Mouse (Mus musculus) T-cell, adult 2 months (primary cell): ENCODE measurements around the gene Gm27021.

Source experiments
- DNase-seq: peaks from one replicate; pipeline ENCODE4 v3.0.0; 2022; ENCODE audit warnings: low spot score

The Gm27021 gene

GRCm38 (mm10) chr8:120641245-120641644 lies 26.6 kb downstream of the Gm27021 start:
- no peak for DNase-seq

GRCm38 (mm10) chr8:120634329-120634839 lies 33.5 kb downstream of the Gm27021 start:
- DNase-seq, result peak; percentile 64

GRCm38 (mm10) chr8:120633665-120634271 lies 34.1 kb downstream of the Gm27021 start:
- peak; percentile 12 for DNase-seq

DNA sequence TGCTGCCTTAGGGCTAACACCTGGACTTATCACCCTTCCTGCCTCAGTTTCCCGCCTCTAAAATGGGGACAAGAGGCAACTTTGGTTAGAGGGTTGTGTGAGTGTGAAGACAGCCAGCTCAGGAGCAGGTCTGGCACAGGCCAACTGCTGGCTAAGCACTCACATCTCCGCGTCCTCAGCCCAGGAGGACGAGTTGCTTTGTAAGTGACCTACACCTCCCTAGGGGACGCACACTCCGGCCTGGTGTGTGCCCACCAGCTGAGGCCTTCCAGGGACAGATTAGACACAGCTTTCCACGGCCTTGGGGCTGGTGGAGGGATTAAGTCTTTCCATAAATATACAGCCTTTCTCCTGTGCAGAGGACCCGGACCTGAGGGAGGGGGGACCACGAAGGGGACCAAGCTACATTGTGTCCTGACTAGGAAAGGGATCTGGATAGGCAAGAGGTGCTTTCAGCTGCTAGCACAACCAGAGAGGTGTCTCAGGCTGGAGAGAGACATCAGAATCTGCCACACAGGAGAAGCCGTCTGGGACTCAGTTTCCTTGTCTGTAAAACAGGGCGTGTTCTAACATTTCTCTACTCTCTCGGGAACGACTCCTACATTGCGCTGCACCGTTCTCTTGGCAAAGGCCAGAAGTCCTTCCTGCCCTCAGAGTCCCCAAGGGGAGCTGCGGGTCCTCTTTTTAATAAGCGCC lies 34.8 kb downstream of the Gm27021 start:
- no peak for DNase-seq

GRCm38 (mm10) chr8:120631441-120632375 lies 36.2 kb downstream of the Gm27021 start:
- no peak for DNase-seq

DNA sequence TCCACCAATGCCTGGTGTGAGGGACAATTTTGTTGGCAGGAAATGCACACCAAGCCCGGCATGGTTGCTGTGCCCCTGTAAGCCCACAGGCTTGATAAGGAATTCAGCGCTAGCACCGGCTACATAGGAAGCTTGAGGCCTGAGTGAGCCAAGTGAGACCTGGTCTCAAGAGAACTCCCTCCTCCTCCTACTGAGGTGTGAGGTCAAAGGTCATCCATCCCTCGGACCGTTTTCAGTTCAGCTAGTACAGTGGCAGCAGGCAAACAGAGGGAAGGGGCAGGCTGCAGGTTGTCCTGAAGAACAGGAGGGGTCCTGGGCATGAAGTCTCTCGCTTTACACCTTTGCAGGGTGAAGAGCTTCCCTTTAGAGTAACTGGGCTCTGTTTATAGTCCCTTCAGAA lies 37.0 kb downstream of the Gm27021 start:
- no peak for DNase-seq

- no peak for DNase-seq
Measured at GRCm38 (mm10) chr8:120630031-120630430, 37.8 kb downstream of the Gm27021 start.

GRCm38 (mm10) chr8:120627298-120627697 lies 40.6 kb downstream of the Gm27021 start:
- no peak for DNase-seq

- no peak for DNase-seq
Measured at GRCm38 (mm10) chr8:120626461-120626860, 41.4 kb downstream of the Gm27021 start.

DNA sequence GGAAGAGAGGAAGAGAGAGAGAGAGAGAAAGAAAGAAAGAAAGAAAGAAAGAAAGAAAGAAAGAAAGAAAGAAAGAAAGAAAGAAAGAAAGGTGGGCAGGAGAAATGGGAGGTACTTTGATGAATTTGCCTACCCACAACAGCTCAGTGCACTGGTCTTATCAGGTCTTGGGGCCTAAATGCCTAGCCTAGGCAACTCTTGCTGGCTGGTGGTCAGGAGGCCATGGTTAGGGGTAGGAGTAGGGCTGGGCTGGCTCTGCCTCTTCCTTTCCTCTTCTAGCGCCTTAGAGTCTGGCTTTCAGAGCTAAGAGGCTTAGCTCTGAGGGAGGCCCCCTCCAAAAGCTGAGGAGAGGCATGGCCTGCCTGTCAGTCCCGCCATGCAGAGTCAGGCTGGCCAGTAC lies 44.3 kb downstream of the Gm27021 start:
- DNase-seq, result no peak

DNA sequence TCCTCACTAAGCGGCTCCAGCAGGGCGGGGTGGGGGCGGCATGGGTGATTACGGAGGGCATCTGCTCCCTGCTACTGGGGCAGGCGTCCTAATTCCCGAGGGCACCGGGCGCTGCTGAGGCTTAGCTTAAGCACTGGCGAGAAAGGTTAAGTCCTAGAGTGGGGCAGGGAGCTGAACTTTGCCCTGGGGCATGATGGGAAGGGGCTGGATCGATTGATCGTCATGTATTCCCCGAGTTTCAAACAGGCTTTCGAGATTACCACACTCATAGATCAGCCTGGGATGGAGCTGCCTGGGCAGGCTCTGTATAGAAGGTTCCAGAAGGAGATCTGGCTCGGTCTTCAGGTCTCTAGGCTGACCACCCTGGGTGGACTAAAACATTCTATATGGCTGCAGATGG lies 45.7 kb downstream of the Gm27021 start:
- no peak for DNase-seq

- no peak for DNase-seq
Measured at GRCm38 (mm10) chr8:120620441-120620840, 47.4 kb downstream of the Gm27021 start.

- no peak for DNase-seq
Measured at GRCm38 (mm10) chr8:120619235-120620180, 48.4 kb downstream of the Gm27021 start.

DNA sequence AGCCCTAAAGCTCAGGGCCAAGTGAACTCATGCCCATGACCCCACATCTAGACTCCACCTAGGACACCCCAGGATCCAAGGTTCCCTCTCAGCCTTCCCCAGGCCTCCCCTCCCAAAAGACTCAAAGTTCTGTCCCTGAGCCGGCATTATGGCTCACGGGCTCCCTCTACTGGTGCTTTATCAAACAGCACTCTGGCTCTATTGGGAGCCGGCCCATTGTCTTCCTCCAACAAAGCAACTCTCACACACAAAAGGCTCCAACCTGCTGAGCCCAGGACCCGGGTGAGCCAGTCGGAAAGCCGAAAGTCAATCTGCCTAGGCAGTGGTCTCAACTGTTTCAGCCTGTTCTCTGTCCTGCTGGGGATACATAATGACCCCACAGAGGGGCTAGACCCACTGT lies 49.8 kb downstream of the Gm27021 start:
- peak; percentile 49 for DNase-seq

GRCm38 (mm10) chr8:120616663-120617626 lies 50.9 kb downstream of the Gm27021 start:
- DNase-seq, result no peak

- no peak for DNase-seq
Measured at GRCm38 (mm10) chr8:120614491-120614890, 53.4 kb downstream of the Gm27021 start.

- no peak for DNase-seq
Measured at GRCm38 (mm10) chr8:120610824-120611223, 57.1 kb downstream of the Gm27021 start.

GRCm38 (mm10) chr8:120607885-120608284 lies 60.0 kb downstream of the Gm27021 start:
- DNase-seq, result peak; percentile 59

GRCm38 (mm10) chr8:120607460-120607859 lies 60.4 kb downstream of the Gm27021 start:
- no peak for DNase-seq

DNA sequence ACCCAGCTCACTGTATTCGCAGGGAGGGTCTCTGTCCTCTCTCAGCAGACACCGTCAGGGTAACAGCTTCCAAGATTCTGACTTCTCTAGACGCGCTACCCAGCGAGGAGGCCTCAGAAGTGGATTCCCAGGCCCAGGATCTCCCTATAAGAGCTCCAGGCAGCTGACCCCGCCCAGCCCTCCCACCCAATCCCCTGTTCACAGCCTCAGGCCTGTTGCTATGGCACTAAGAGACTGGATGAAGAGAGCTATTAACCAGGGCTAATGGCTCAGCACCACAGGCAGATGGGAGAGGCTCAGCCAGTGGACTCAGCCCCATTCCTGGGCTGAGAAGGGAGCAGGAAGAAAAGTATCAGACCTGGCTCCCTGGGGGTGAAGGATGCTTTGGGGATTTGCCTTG lies 65.2 kb downstream of the Gm27021 start:
- no peak for DNase-seq
